Mouse (Mus musculus): ENCODE measurements around the gene Pnpla6.

GRCm38 (mm10) chr8:3499751-3500150 lies 15.4 kb upstream of the Pnpla6 start:
- no peak for TF ChIP-seq CTCF (IDR thresholded peaks at IDR 0.05; ENCODE audit: control insufficient read depth, insufficient read depth, insufficient read length)
- no peak for TF ChIP-seq MYOG (IDR thresholded peaks at IDR 0.05; ENCODE audit: control insufficient read depth, extremely low read depth, insufficient read length)
- no peak for TF ChIP-seq USF1 (IDR thresholded peaks at IDR 0.05; ENCODE audit: low read depth)
- no peak for TF ChIP-seq CEBPB (IDR thresholded peaks at IDR 0.05; ENCODE audit: low read depth)
- TF ChIP-seq FOSL1 (IDR thresholded peaks at IDR 0.05; ENCODE audit: insufficient read depth, low read length, poor library complexity, severe bottlenecking) = no peak

All from C2C12 (cell line).